Mouse (Mus musculus) bone marrow macrophage, adult 2 months (primary cell): Measurements from ENCODE around the gene Fam163a.

Experiments
- CTCF ChIP-seq: IDR thresholded peaks from 2 replicates; pipeline ENCODE4 v1.5.1; 2012; ENCODE audit warnings: low read depth, mild to moderate bottlenecking, low read length, moderate library complexity
- POLR2A ChIP-seq: IDR thresholded peaks from 2 replicates; pipeline ENCODE4 v1.6.1; 2012; ENCODE audit warnings: mild to moderate bottlenecking, low read depth, low read length, borderline replicate concordance

GRCm38 (mm10) chr1:156226903-156227302 is 22.1 kb upstream of the Fam163a start:
- TF ChIP-seq CTCF: no peak
- TF ChIP-seq POLR2A: no peak
